Mouse (Mus musculus): ENCODE results near the gene Rnf114.

Gene Rnf114

DNA sequence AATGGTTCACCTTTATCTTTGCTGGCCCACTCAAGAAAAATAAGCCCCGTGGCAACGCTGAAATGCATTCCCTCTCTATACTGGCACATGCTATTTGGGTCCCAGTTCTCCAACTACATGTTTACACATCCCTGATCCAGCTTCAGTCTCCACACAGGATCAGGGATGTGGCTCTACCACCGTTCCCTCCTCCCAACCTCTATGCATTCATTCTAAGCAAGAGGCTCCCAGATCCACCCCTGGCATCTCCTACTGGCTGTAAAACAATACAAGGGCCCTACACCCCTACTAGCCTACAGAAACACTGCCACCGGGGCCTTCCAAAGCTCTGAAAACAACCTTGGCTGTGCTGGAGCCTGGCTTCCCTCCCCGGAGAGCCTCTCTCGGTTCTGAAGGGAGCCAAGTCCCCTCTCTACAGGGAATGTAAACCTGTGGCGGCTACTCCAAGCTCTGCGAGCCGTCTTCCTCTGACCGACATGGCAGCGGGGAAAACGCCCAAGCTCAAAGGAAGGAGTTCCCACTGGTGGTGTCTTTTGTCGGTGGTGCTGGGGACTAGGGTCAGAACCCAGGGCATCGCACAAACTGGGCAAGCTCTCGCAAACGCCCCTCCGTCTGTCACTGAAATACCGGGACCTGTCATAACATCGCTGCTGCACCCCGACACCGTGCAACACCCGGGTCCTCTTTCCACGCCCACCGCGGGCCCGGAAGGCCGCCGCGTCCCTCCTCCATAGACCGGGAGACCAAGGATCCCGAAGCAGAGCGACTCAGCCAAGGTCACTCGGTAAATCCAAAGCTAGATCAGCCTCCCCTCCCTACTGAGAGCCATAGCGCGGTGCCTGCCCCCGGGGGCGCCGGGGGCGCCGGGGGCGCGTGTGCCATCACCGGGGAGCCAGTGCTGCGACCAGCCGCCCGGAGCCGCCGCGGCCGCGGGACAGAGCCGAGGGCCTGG is at the start of gene Rnf114:
Gene Rnf114 (plus strand): TSS at position 889 of the 952 bp plus-strand sequence.
- DNase-seq (ENCODE audit: low spot score in 2 of 2) = no peak

- no peak for DNase-seq (ENCODE audit: low spot score in 2 of 2)
Measured at GRCm38 (mm10) chr2:167443411-167444193, 48.8 kb upstream of the Rnf114 start.

DNA sequence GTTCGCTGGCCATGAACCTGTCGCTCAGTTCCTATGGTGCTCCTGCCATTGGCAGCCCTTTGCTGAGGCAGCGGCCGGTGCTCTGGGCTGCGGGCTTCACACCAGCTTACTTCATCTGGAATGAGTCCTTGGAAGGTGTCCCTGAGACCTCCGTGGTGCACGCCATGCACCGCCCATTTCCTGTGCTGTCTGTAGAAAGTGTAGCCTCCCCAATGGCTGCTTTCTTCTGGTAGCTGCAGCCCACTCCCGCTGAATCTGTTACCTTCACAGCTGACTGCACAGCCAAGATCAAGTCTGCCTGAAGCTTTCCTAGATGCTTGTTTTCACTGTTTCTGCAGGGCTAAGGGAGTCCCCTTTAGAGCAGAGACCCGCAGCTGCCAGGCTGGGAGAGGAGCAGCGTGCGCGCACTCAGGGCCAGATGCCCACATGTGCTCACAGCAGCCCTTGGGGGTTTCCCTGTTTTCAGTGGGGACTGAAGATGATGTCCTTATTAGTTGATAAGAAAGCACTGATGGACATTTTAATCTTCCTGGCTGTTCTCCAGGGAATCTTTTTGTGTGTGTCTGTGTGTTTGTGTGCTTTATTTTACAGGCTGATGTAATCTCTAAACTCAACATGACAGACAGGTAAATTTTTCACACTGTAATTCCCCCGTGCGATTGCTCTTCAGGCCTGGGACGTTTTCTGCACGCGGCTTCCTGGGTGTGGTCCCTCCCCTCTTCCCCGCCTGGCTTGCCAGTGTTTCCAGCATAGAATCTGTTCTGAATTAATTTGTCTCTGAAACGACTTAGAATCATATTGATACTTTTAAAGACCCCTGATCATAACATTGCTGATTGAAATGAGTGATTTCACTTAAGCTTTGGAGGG is 46.3 kb upstream of the Rnf114 start:
- DNase-seq (ENCODE audit: low spot score in 2 of 2) = no peak

- DNase-seq (ENCODE audit: low spot score in 2 of 2) = no peak
Measured at GRCm38 (mm10) chr2:167447207-167447606, 45.2 kb upstream of the Rnf114 start.

GRCm38 (mm10) chr2:167447629-167448028 is 44.8 kb upstream of the Rnf114 start:
- no peak for DNase-seq (ENCODE audit: low spot score in 2 of 2)

GRCm38 (mm10) chr2:167449331-167450275 is 42.8 kb upstream of the Rnf114 start:
- no peak for DNase-seq (ENCODE audit: low spot score in 2 of 2)

DNA sequence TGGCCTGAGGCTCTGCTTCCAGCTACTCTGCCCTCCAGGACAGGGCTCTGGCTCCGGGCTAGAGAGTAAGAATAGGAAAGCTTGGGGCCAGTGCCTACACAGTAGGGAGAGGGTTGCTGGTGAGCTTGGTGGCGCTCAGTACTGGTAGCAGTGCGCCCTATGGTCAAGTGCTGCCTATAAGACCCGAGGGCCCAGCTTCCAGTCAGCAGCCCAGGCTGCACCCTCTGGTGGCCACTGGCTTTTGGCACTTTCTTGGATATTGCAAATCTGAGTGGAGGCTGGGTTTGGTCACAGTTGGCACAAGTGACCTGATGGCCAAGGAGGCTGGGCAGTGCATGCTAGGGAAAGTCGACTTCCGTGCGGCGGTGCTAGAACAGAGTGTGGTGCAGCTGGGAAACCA is 41.8 kb upstream of the Rnf114 start:
- DNase-seq (ENCODE audit: low spot score in 2 of 2) = no peak

DNA sequence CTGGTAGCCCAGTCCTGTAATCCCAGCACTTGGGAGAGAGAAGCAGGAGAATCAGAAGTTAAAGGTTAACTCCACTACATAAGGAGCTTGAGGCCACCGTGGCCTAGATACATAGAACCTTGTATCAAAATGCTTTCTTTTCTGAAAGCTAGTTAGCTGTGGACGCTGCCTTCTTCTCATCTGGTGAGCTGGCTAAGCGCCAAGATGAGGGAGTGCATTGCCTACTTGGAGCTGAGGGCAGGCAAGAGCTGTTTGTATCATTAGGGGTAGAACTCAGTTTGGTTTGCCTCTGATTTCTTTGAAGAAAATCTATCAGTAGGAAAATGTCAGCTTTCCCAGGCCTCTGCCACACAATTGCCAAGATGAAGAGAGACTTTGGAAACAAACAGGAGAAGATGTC is 38.6 kb upstream of the Rnf114 start:
- peak in 1 of 2 experiments; percentile 51 for DNase-seq (ENCODE audit: low spot score in 2 of 2)

DNA sequence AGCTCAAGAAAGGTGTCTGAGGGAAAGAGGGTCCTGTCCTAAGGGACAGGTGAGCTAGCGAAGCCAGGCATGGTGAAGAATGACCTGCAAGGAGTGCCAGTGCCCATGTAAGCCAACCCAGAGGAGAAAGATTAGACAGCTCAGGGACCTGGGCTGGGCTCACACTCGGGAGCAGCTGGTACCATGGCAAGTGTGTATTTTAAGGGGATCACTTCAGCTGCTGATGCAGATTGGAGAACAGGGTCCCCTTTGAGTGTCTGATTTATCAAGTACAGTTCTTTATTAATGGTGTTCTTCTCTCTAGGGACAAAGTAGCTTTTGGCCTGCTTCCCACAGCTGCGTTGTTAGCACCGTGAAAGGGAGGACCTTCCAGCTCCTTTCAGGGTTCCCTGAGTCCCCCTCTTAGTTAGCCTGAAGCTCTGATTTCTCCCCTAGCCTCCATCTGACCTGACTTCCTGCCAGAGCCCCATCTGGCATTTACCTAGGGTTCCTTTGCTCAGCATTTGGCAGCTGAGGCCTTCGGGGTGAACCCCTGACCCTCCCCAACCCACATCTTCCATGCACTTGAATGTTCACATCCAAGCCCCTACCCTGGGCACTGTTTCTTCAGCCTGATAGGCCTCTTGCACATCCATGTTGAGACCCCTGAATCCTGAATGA is 36.0 kb upstream of the Rnf114 start:
- DNase-seq (ENCODE audit: low spot score in 2 of 2) = no peak

GRCm38 (mm10) chr2:167457213-167457612 is 35.2 kb upstream of the Rnf114 start:
- no peak for DNase-seq (ENCODE audit: low spot score in 2 of 2)

DNA sequence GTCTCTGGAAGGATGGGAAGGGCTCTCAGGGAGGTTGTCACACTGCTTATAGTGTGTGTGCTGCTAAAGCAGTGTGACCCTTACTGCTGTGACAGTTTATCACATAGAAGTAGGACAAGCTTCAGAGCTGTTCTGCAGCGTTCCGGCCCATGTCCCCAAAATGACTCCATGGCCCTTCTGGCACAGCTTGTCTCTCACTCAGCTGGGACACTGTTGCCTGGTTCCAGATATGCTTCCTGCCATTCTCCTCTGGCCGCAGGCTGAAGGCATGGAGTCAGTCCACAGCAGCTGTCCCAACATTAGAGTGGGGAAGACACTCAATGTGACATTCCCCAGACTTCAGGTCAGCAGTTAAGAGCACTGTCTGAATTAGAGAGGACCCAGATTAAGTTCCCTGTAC is 33.9 kb upstream of the Rnf114 start:
- DNase-seq (ENCODE audit: low spot score in 2 of 2) = no peak

GRCm38 (mm10) chr2:167459071-167459865 is 33.2 kb upstream of the Rnf114 start:
- DNase-seq (ENCODE audit: low spot score in 2 of 2) = no peak

GRCm38 (mm10) chr2:167462954-167463353 is 29.5 kb upstream of the Rnf114 start:
- DNase-seq (ENCODE audit: low spot score in 2 of 2) = no peak

DNA sequence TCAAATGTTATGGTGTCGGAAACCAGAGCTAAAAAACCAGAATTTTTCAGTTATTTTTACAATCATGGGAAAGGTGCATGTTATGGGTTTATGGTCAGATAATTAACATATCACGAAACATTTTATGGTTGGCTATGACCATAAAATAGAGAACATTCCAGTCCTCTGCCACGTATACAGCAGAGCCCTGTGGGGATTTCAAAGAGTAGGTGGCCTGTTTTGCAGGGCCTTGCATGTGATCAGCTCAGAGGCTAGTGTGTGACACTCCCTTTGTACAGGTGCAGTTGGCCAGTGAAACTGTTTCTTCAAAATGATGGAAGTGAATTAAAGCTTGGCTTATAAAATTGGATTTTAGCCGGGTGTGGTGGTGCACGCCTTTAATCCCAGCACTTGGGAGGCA is 28.6 kb upstream of the Rnf114 start:
- DNase-seq (ENCODE audit: low spot score in 2 of 2) = no peak

- no peak for DNase-seq (ENCODE audit: low spot score in 2 of 2)
Measured at GRCm38 (mm10) chr2:167465951-167466350, 26.5 kb upstream of the Rnf114 start.

GRCm38 (mm10) chr2:167467214-167467613 is 25.2 kb upstream of the Rnf114 start:
- no peak for DNase-seq (ENCODE audit: low spot score in 2 of 2)

DNA sequence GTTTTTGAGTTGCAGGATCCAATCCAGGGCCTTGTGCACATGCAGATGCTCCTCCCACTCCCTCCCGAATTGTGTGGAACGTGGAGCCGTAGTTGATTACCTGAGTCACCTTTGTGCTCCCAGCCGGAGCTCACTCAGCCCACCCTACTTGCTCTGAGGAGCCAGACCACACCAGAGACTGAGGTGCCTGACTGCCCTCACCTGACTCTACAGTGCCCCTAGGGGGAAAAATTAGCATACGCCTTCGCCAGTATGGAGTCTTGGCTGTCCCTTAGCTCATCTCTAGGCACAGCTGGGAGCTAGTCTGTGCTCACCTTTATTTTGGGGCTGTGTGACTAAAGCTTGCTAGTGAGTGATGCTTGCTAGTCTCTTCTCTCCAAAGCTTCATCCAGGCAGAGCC is 24.0 kb upstream of the Rnf114 start:
- no peak for DNase-seq (ENCODE audit: low spot score in 2 of 2)

DNA sequence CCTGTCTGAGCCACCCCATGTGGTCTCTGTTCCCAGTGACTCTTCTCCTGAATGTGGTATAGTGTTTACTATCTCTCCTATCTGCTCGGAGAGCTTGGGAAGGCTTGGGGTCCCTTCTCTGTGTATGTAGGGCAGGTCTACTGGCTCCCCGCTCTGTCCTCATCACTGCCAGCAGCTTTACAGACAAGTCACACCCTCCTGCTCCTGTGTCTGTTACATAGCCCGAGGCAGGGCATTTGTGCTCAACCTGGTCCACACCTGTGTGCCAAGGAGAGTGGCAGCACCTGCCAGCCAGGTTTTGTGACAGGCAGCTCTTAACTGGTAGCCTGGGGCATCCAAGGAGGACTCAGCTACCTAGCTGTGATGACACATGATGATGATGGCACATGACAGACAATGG is 21.8 kb upstream of the Rnf114 start:
- DNase-seq (ENCODE audit: low spot score in 2 of 2) = no peak

GRCm38 (mm10) chr2:167471585-167471984 is 20.9 kb upstream of the Rnf114 start:
- no peak for DNase-seq (ENCODE audit: low spot score in 2 of 2)
